Mouse (Mus musculus) retina, postnatal 1 day (tissue): Measurements from ENCODE around the gene Ddx11.
"Not testable (repeated sequence)": the region's sequence is repeated elsewhere in the genome, so short reads cannot be mapped to it uniquely, and the experiment has no call there.

Experiments used
- DNase-seq: peaks from one replicate; pipeline ENCODE4 v3.0.0-alpha.2; 2012

Ddx11 gene

GRCm38 (mm10) chr17:66118991-66119390 lies 4.3 kb upstream of the Ddx11 start:
- DNase-seq, result no peak

- DNase-seq, result no peak
Measured at GRCm38 (mm10) chr17:66120701-66121100, 2.6 kb upstream of the Ddx11 start.

GRCm38 (mm10) chr17:66123816-66124610 lies 693 bp downstream of the Ddx11 start:
- DNase-seq, result peak; percentile 25

DNA sequence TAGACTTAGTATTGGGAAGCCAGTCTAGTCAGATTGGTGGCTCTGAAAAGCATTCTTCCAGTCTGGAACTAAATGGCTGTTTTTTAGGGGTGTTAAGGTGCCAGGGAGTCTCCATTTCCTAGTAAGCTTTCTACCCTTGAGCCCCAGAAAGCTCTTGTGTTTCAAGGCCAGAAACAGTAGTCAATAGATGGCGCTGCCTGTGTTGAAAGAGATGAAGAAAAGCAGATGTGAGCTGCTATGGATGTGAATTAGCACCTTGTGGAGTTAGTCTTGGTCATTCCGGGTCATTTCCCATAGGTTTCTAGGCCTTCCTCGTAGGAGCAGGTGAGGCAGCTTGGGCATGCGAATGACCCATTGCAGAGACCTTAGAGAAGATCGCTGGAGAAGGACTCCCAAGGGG lies 1.9 kb downstream of the Ddx11 start:
- peak; percentile 11 for DNase-seq

- no peak for DNase-seq
Measured at GRCm38 (mm10) chr17:66130371-66130770, 7.1 kb downstream of the Ddx11 start.

DNA sequence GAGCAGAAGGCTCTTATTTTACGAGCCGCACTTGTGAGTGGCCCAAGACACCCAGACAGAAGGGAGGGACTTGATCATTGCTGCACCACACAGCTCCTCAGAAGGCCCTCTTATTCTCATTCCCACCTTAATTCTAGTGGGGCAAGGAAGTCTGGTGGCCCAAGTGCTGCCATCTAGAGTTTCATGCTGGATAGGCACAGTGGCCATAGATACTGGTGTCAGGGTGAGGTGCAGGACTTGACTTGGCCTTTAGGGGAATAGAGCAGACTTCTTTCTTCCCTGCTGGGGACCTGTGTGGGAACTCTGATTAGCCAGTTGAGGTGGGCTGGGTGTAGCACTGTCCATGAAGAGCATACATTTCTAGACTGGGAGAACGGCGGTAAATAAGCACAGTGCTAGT lies 7.9 kb downstream of the Ddx11 start:
- DNase-seq, result peak; percentile 33

GRCm38 (mm10) chr17:66152706-66153662 lies 29.7 kb downstream of the Ddx11 start:
- DNase-seq, result peak; percentile 9

- not testable (repeated sequence) for DNase-seq
Measured at GRCm38 (mm10) chr17:66153735-66154423, 30.6 kb downstream of the Ddx11 start.

DNA sequence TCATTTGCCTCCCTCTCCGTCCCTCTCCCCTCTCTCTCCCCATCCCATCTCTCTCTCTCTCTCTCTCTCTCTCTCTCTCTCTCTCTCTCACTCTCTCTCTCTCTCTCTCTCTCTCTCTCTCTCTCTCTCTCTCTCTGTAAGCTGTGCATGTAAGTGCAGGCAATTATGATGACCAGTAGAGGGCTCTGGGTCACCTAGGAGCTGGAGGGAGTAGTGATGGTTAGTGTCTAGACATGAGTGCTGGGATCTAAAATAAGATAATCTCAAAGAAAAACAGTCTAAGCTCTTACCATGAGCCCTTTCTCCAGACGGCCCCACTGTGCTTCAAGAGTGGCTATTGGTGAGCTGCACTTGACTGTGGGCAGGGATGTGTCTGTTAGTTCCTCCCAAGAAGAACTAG lies 31.6 kb downstream of the Ddx11 start:
- peak; percentile 11 for DNase-seq

DNA sequence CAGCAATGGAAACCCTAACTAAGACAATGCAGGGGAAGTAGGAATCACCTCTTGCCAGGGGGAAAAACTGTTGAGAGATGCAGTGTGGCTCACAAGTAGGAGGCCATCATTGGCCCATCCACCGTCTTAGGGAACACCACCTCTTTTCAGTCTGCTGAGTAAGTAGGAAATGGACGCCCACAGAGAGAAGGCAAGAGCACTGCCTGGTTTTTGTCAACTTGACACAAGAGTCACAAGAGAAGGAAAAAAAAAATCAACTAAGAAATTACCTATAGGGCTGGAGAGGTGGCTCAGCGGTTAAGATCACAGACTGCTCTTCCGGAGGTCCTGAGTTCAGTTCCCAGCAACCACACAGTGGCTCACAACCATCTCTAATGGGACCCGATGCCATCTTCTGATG lies 35.0 kb downstream of the Ddx11 start:
- DNase-seq, result no peak

- DNase-seq, result not testable (repeated sequence)
Measured at GRCm38 (mm10) chr17:66167141-66167540, 43.8 kb downstream of the Ddx11 start.

DNA sequence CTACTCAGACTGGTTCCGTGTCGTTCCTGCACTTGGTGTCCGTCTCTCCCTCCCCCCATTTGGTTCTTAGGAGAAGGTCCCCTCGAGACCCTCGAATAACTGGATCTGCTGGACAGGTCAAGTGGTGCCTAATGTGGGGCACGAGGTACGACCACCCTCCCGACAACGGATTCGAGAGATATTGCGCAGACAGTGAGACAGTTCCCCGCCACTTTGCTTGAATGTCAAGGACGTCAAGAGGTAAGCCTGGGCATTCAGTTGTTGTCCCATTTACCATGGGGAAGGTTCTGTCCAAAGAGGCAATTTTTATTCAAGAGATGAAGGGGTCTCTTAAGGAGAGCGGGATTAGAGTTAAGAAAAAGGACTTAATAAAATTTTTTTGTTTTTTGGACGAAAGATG lies 47.7 kb downstream of the Ddx11 start:
- not testable (repeated sequence) for DNase-seq

DNA sequence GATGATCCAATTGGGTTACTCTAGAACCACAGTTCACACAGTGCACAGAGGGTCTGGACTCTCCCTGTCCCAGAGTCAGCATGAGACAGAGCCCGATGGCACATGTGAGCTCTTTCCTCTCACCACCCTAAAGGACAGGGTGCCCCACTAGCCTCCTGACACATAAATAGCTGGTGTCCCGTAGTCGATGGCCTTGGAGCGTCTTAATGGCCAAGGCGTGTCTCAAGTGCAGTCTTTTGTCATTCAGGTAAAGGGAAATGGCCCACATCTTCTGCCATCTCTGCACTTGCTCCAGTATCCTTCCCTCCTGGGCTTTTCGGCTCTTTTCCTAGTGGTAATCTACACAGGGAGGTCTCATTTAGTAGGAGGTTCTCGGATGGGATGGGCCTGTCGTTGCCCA lies 67.3 kb downstream of the Ddx11 start:
- no peak for DNase-seq

GRCm38 (mm10) chr17:66197041-66197440 lies 73.7 kb downstream of the Ddx11 start:
- no peak for DNase-seq
